Mouse (Mus musculus) hindbrain, embryonic 14.5 days (tissue): ENCODE measurements at regions not wholly inside any gene's neighbourhood (a gene's known extent, or its start where the extent isn't known, plus 50 kb on each side); places are given as distances from the start of the nearest gene placed in this dataset.

Experiments
- ATAC-seq: fragments of 200-750 bp; cut with Nextera tagmentation; 2 replicates; pipeline ENCODE4 v1.8.0; 2017; ENCODE audit warnings: moderate number of reproducible peaks, mild to moderate bottlenecking, moderate TSS enrichment, moderate library complexity; ENCODE audit not compliant: low FRiP score
- DNase-seq: peaks from one replicate; pipeline ENCODE4 v3.0.0-alpha.2; 2015; ENCODE audit warnings: low spot score
- H3K27ac ChIP-seq: fragments of 300-500 bp; sonication (generic); 2 replicates; pipeline ENCODE4 v1.5.1; 2014; ENCODE audit warnings: mild to moderate bottlenecking, moderate library complexity
- H3K27me3 ChIP-seq: fragments of 300-500 bp; sonication (generic); 2 replicates; pipeline ENCODE4 v1.6.1; 2014; ENCODE audit warnings: mild to moderate bottlenecking, low read length, mixed read lengths; ENCODE audit not compliant: control insufficient read depth, insufficient read depth
- H3K36me3 ChIP-seq: fragments of 300-500 bp; sonication (generic); replicated peaks from 2 replicates; pipeline ENCODE4 v1.6.1; 2014; ENCODE audit not compliant: control insufficient read depth, insufficient read depth
- H3K4me1 ChIP-seq: fragments of 300-500 bp; sonication (generic); replicated peaks from 2 replicates; pipeline ENCODE4 v1.6.1; 2014; ENCODE audit warnings: antibody characterized with exemption, low read length, mixed read lengths; ENCODE audit not compliant: control insufficient read depth, insufficient read depth
- H3K4me2 ChIP-seq: fragments of 300-500 bp; sonication (generic); replicated peaks from 2 replicates; pipeline ENCODE4 v1.6.1; 2014; ENCODE audit warnings: mild to moderate bottlenecking, moderate library complexity
- H3K4me3 ChIP-seq: fragments of 300-500 bp; sonication (generic); replicated peaks from 2 replicates; pipeline ENCODE4 v1.5.1; 2014; ENCODE audit warnings: mild to moderate bottlenecking, low read length
- H3K9ac ChIP-seq: fragments of 300-500 bp; sonication (generic); 2 replicates; pipeline ENCODE4 v1.6.1; 2014
- H3K9me3 ChIP-seq: fragments of 300-500 bp; sonication (generic); 2 replicates; pipeline ENCODE4 v1.6.1; 2016; ENCODE audit warnings: low read length; ENCODE audit not compliant: control insufficient read depth
- WGBS: fragments of 180-500 bp; shearing (Covaris S2); extraction: QIAGEN DNeasy Blood & Tissue Kit; methylation state at CpG from one replicate; pipeline ENCODE4 v1.1.7; 2014; 5-methylcytosine and 5-hydroxymethylcytosine counted together

DNA sequence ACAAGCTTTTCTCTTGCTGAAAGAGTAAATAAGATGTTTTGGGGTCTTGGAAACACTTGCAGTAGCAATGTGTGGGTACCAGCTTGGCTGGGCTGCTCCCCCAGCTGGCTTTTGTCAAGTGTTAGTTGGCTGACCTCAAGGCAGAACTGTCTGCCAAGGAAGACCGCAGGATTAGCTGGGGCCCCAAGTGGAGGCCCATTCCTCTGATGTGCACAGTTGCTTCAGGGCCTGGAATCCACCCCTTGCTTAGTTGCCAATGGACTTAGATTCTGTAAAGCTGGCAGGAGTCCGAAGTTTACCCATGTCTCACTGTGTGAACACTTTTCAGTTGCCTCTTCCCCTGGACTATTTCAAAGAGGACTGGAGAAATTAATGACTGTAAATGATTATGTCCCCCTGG is 57.8 kb upstream of the Rmdn2 start:
- no peaks in the 10 kb centered on the region for H3K9me3 ChIP-seq
- H3K27ac ChIP-seq, result no peak overlapping the region
- DNase-seq (no peak), ATAC-seq (no peak)
- H3K4me3 ChIP-seq, result no peak overlapping the region
- WGBS, result 73% methylated on average over 2 of the region's 2 CpGs
- no peaks in the 10 kb centered on the region for H3K27me3 ChIP-seq
- H3K9ac ChIP-seq, result no peak overlapping the region
- H3K4me2 ChIP-seq, result no peak overlapping the region
- no peaks in the 10 kb centered on the region for H3K36me3 ChIP-seq
- H3K4me1 ChIP-seq, result no peaks in the 10 kb centered on the region

GRCm38 (mm10) chr17:79555593-79555992 is 56.1 kb upstream of the Rmdn2 start:
- H3K4me3 ChIP-seq, result no peak overlapping the region
- no peak overlapping the region for H3K27ac ChIP-seq
- H3K9me3 ChIP-seq, result peaks cover 8% of the 10 kb centered on the region
- no peak overlapping the region for H3K9ac ChIP-seq
- no peak for ATAC-seq
- H3K27me3 ChIP-seq, result no peaks in the 10 kb centered on the region
- no peak overlapping the region for H3K4me2 ChIP-seq
- WGBS, result 89% methylated on average over 1 of the region's 1 CpGs
- H3K4me1 ChIP-seq, result no peaks in the 10 kb centered on the region
- H3K36me3 ChIP-seq, result no peaks in the 10 kb centered on the region
- no peak for DNase-seq
